Mouse (Mus musculus) embryonic facial prominence, embryonic 11.5 days (tissue): ENCODE results near the gene Strbp. TPM values are rescaled to one million over a fixed set of nuclear protein-coding genes. Genes with fewer than 3 reads are reported as not detected.
A peak's percentile ranks its signal among the peaks of the same experiment; 100 is the strongest.

Experiments
- ATAC-seq: fragments of 200-750 bp; cut with Nextera tagmentation; replicated peaks from 2 replicates; pipeline ENCODE4 v1.8.0; 2017; ENCODE audit warnings: low read depth; ENCODE audit not compliant: insufficient number of reproducible peaks, low FRiP score, low TSS enrichment
- DNase-seq: peaks from one replicate; pipeline ENCODE4 v3.0.0-alpha.2; 2015; ENCODE audit warnings: low spot score
- H3K27ac ChIP-seq: fragments of 300-500 bp; sonication (generic); replicated peaks from 2 replicates; pipeline ENCODE4 v1.5.1; 2014; ENCODE audit warnings: mild to moderate bottlenecking, low read depth, low read length, control low read depth
- H3K27me3 ChIP-seq: fragments of 300-500 bp; sonication (generic); 2 replicates; pipeline ENCODE4 v1.6.1; 2014; ENCODE audit warnings: mild to moderate bottlenecking, low read length, moderate library complexity, mixed read lengths; ENCODE audit not compliant: control insufficient read depth, insufficient read depth
- H3K36me3 ChIP-seq: fragments of 300-500 bp; sonication (generic); replicated peaks from 2 replicates; pipeline ENCODE4 v1.6.1; 2014; ENCODE audit warnings: low read depth, mild to moderate bottlenecking, low read length, moderate library complexity, mixed read lengths; ENCODE audit not compliant: control insufficient read depth, insufficient read depth
- H3K4me1 ChIP-seq: fragments of 300-500 bp; sonication (generic); 2 replicates; pipeline ENCODE4 v1.6.1; 2014; ENCODE audit warnings: low read length, mixed read lengths; ENCODE audit not compliant: control insufficient read depth, insufficient read depth
- H3K4me2 ChIP-seq: fragments of 300-500 bp; sonication (generic); 2 replicates; pipeline ENCODE4 v1.6.1; 2014; ENCODE audit warnings: low read depth, mild to moderate bottlenecking, control low read depth, low read length, moderate library complexity
- H3K4me3 ChIP-seq: fragments of 300-500 bp; sonication (generic); 2 replicates; pipeline ENCODE4 v1.5.1; 2014; ENCODE audit warnings: low read depth, low read length, control low read depth
- H3K9ac ChIP-seq: fragments of 300-500 bp; sonication (generic); replicated peaks from 2 replicates; pipeline ENCODE4 v1.6.1; 2014; ENCODE audit warnings: mild to moderate bottlenecking, control low read depth, low read length
- H3K9me3 ChIP-seq: fragments of 300-500 bp; sonication (generic); replicated peaks from 2 replicates; pipeline ENCODE4 v1.6.1; 2016; ENCODE audit warnings: mild to moderate bottlenecking, low read length, inconsistent platforms, mixed read lengths; ENCODE audit not compliant: control insufficient read depth
- WGBS: fragments of 180-500 bp; shearing (Covaris S2); extraction: QIAGEN DNeasy Blood & Tissue Kit; methylation state at CpG from one replicate; pipeline ENCODE4 v1.1.7; 2014; 5-methylcytosine and 5-hydroxymethylcytosine counted together
- polyA plus RNA-seq: library from polyadenylated mRNA; unstranded; fragments of >200 nt; fragmentation: Nextera tagmentation; extraction: Ambion mirVana; gene quantifications from 2 replicates; pipeline ENCODE4 v1.2.1, GENCODE M21; 2014

The Strbp gene
- 63.7 and 68.8 TPM in 2 replicates for polyA plus RNA-seq

DNA sequence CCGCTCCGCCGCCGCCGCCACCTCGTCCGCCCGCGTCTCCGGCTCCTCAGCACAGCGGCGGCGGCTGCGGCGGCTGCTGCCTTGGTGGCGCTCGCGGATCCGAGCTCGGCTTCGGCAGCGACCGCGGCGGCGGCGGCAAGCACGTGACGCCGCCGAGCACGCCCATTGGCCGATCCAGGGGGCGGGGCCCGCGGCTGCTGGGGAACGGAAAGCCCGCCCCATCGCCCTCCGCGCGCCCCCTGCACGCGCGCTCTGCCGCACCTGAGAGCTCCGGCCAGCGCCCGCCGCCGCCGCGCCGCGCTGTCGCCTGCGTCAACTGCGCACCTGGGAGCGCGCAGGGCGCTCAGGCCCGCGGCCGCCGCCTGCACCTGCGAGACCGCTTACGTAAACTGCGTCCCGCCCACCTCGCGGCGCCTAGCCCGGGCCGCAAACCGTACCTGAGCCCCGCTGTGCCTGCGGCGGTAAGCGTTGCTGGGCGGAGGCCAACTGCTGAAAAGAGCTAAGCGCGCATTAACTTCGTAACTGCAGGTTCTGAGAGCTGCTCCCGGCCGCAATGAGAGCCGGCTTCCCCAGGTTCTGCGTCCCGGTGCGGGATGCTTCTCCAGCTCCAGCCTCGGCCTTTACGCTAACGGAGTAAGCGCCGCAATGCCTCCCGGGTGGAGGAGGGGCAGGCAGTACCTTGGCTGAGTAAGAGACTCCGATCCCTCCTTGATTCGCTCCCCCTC is at the start of gene Strbp:
Gene Strbp, minus strand, starts transcription at position 630 of the 725 bp plus-strand sequence.
- ATAC-seq (peak; percentile 91), DNase-seq (peak; percentile 96)
- Histone ChIP-seq H3K36me3 (no peaks in the 10 kb centered on the region), H3K4me3 (peak within 1 kb of the TSS; percentile 89), H3K9me3 (no peaks in the 10 kb centered on the region), H3K9ac (peak within 1 kb of the TSS; percentile 94), H3K27ac (peak within 1 kb of the TSS; percentile 6; the same call in 1 of the 2 replicates), H3K27me3 (no peaks in the 10 kb centered on the region), H3K4me2 (peak within 1 kb of the TSS; percentile 88), H3K4me1 (0 out of 2 replicates have a peak, but pooled peaks cover 4% of the 10 kb centered on the region)
- under 1% methylated on average over 89 of the region's 98 CpGs for WGBS

DNA sequence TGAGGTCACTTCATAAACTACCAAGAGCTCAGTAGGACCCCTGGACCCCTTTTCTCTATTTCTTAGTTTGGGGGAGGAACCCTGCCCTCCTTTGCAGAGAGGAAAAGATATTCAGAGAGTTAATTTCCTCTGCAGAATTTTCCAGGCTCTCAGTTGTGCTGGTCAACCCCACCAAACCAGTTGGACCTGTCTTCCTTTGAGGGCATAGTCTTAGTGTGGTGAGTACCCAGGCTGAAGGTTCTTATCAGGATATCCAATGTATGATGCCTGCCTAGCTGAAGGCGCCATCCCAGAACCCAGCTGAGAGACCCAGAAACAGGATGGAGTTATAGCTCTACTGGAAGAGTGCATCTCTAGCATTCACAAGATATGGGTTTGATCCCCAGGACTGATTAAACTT is 47.5 kb upstream of the Strbp start:
- H3K9me3 ChIP-seq, result no peaks in the 10 kb centered on the region
- no peak overlapping the region for H3K27ac ChIP-seq

DNA sequence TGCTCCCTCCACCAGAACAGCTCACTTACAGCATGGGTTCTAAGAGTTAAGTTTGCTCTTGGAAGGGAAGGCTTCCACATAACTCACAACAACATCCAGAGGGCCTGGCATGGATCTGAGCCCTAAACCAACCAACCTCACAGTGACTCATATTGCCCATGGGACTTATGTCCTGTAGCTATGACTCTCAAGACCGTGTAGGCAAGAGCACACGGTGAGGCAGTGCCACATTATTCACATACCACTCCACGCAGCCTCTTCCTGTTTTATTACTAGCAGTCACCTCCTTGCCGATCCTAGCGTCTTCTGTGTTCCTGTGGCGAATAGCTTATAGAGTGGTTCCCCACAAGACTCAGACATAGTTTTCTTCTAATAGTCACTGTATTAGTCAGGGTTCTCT is 45.7 kb upstream of the Strbp start:
- no peaks in the 10 kb centered on the region for H3K27me3 ChIP-seq
- no peaks in the 10 kb centered on the region for H3K4me1 ChIP-seq
- no peak overlapping the region for H3K4me3 ChIP-seq
- no peak overlapping the region for H3K4me2 ChIP-seq
- H3K9ac ChIP-seq, result no peak overlapping the region
- WGBS, result 83% methylated on average over 6 of the region's 6 CpGs
- no peak overlapping the region for H3K27ac ChIP-seq
- H3K9me3 ChIP-seq, result no peaks in the 10 kb centered on the region
- DNase-seq (no peak), ATAC-seq (no peak)
- H3K36me3 ChIP-seq, result no peaks in the 10 kb centered on the region

More for the DNA sequence above, 47.5 kb upstream of the Strbp start:
- no peaks in the 10 kb centered on the region for H3K4me1 ChIP-seq
- ATAC-seq, result no peak
- DNase-seq, result no peak
- no peaks in the 10 kb centered on the region for H3K36me3 ChIP-seq
- H3K4me3 ChIP-seq, result no peak overlapping the region
- H3K27me3 ChIP-seq, result no peaks in the 10 kb centered on the region
- WGBS, result 98% methylated on average over 1 of the region's 1 CpGs
- no peak overlapping the region for H3K9ac ChIP-seq
- H3K4me2 ChIP-seq, result no peak overlapping the region

DNA sequence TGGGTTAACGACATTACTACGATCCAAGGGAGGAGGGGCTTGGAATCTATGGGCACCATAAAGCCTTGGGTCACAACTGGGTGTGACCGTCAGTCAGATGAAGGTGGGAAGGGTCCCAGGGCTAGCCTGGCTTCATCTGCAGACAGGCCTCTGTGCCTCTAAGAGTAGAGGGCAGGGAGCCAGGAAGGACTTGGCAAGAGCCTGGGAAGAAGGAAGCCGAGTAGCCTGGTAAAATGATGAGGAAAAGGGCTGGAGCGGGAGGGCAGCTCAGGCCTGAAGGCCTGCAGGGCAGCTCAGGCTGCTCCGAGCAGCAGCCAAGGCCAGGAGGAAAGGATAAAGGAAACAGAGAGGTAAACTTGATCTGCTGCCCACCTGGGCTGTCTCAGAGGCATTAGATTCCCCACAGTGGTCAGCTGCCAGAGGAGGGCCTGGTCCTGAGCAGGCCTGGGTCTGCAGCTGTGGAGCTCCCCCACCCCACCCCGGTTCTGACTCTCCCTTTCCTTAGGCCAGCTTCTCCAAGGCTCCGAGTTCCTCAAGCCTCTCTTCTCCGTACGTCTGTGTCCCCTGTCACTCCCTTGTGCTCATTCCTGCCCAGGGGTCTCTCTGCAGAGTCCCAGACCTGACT is 44.9 kb upstream of the Strbp start:
- 54% methylated on average over 10 of the region's 10 CpGs for WGBS
- H3K27me3 ChIP-seq, result no peaks in the 10 kb centered on the region
- ATAC-seq (no peak), DNase-seq (no peak)
- no peak overlapping the region for H3K4me3 ChIP-seq
- no peak overlapping the region for H3K9ac ChIP-seq
- no peaks in the 10 kb centered on the region for H3K36me3 ChIP-seq
- H3K4me2 ChIP-seq, result no peak overlapping the region
- no peaks in the 10 kb centered on the region for H3K4me1 ChIP-seq
- H3K9me3 ChIP-seq, result no peaks in the 10 kb centered on the region
- H3K27ac ChIP-seq, result no peak overlapping the region

DNA sequence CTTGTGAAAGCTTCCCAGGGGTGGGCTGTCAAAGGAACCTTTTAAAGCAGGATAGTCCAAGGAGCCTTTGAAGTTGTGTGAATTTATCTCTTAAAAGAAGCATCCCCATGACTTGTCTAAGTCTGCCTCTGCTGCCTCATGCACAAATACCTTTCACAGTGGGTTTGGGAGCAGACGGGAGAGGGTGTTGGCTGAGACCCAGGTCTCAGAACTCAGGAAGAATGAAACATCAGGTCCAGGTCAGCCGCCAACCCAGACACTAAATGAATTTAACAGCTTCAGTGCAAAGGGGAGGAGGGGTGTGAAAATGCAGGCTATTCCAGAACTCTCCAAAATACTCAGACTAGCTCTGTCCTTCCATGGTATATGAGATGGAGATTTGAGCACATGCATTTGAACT is 44.2 kb upstream of the Strbp start:
- no peak for ATAC-seq
- no peaks in the 10 kb centered on the region for H3K9me3 ChIP-seq
- H3K4me1 ChIP-seq, result no peaks in the 10 kb centered on the region
- H3K4me2 ChIP-seq, result no peak overlapping the region
- H3K9ac ChIP-seq, result no peak overlapping the region
- no peaks in the 10 kb centered on the region for H3K36me3 ChIP-seq
- H3K27ac ChIP-seq, result no peak overlapping the region
- 61% methylated on average over 2 of the region's 2 CpGs for WGBS
- H3K4me3 ChIP-seq, result no peak overlapping the region
- DNase-seq, result no peak
- H3K27me3 ChIP-seq, result no peaks in the 10 kb centered on the region

DNA sequence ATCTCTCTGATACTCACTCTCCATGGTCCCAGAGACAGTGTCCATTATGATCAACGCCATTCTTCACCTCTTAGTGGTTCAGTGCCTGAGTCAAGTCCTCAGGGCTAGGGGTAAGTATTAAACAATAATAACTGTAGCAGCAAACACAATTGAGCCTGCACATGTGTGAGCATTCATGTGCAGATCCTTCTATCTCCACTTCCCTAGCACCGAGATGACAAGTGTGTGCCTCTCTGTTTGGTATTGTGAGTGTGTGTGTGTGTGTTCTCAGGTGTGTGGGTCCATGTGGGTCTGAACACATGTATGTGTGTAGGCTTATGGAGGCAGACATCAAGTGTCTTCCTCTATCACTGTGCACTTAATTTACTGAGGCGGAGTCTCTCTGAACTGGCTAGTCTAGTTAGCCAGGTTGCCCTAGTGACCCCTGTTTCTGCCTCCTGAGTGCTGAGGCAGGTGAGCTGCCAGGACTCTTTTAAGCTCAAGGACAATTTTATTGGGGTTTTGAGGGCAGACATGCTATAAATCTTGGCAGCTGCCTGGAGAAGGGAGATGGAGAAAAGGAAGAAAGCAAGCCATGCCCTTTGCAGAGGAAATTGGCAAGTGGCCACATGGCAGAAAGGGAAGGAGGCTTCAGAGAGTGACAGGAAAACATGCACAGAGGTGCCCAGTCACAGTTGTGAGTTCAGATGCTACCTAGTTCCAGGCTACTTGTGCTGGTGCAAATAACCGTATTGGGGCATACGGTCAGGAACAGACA is 42.8 kb upstream of the Strbp start:
- H3K9me3 ChIP-seq, result no peaks in the 10 kb centered on the region
- no peak overlapping the region for H3K4me3 ChIP-seq
- no peak overlapping the region for H3K9ac ChIP-seq
- H3K4me1 ChIP-seq, result no peaks in the 10 kb centered on the region
- H3K27me3 ChIP-seq, result no peaks in the 10 kb centered on the region
- no peak for DNase-seq
- H3K27ac ChIP-seq, result no peak overlapping the region
- WGBS, result 94% methylated on average over 5 of the region's 5 CpGs
- H3K36me3 ChIP-seq, result no peaks in the 10 kb centered on the region
- H3K4me2 ChIP-seq, result no peak overlapping the region
- no peak for ATAC-seq

GRCm38 (mm10) chr2:37744773-37745395 is 41.2 kb upstream of the Strbp start:
- Histone ChIP-seq H3K9me3 (no peaks in the 10 kb centered on the region), H3K27me3 (no peaks in the 10 kb centered on the region), H3K4me2 (no peak overlapping the region), H3K27ac (no peak overlapping the region), H3K4me1 (no peaks in the 10 kb centered on the region), H3K9ac (no peak overlapping the region), H3K36me3 (no peaks in the 10 kb centered on the region), H3K4me3 (no peak overlapping the region)
- WGBS, result 92% methylated on average over 10 of the region's 10 CpGs
- no peak for DNase-seq
- no peak for ATAC-seq
